Mouse (Mus musculus) E14TG2a.4 (cell line): ENCODE data around the gene Srrm3.

Experiments
- CTCF ChIP-seq: conservative IDR thresholded peaks from 2 replicates; pipeline ENCODE4 v1.5.1; 2014; ENCODE audit warnings: low read length
- NANOG ChIP-seq: IDR thresholded peaks from 2 replicates; pipeline ENCODE4 v1.6.1; 2014; ENCODE audit warnings: borderline replicate concordance, low read length, mixed read lengths
- POU5F1 ChIP-seq: IDR thresholded peaks from 2 replicates; pipeline ENCODE4 v1.6.1; 2014; ENCODE audit warnings: low read length, borderline replicate concordance

- no peak for TF ChIP-seq CTCF
- no peak for TF ChIP-seq NANOG
- TF ChIP-seq POU5F1 = no peak
Measured at GRCm38 (mm10) chr5:135916051-135916565, 109.4 kb downstream of the Srrm3 start.
